Mouse (Mus musculus) kidney, embryonic 14.5 days (tissue): ENCODE measurements around the gene Krt80. TPM values are rescaled to one million over a fixed set of nuclear protein-coding genes. Genes with fewer than 3 reads are reported as not detected.

Source experiments
- ATAC-seq: fragments of 200-750 bp; cut with Nextera tagmentation; 2 replicates; pipeline ENCODE4 v1.8.0; 2017; ENCODE audit warnings: moderate number of reproducible peaks, mild to moderate bottlenecking, moderate TSS enrichment, moderate library complexity; ENCODE audit not compliant: low FRiP score, low TSS enrichment
- H3K27ac ChIP-seq: fragments of 300-500 bp; sonication (generic); 2 replicates; pipeline ENCODE4 v1.5.1; 2014; ENCODE audit warnings: low read depth, mild to moderate bottlenecking, low read length, moderate library complexity, mixed read lengths
- H3K27me3 ChIP-seq: fragments of 300-500 bp; sonication (generic); 2 replicates; pipeline ENCODE4 v1.6.1; 2014; ENCODE audit warnings: mild to moderate bottlenecking, low read length; ENCODE audit not compliant: control insufficient read depth, insufficient read depth
- H3K36me3 ChIP-seq: fragments of 300-500 bp; sonication (generic); 2 replicates; pipeline ENCODE4 v1.6.1; 2014; ENCODE audit warnings: low read length, mixed read lengths; ENCODE audit not compliant: control insufficient read depth, insufficient read depth
- H3K4me1 ChIP-seq: fragments of 300-500 bp; sonication (generic); 2 replicates; pipeline ENCODE4 v1.6.1; 2014; ENCODE audit warnings: low read length, mixed read lengths; ENCODE audit not compliant: control insufficient read depth, insufficient read depth
- H3K4me2 ChIP-seq: fragments of 300-500 bp; sonication (generic); replicated peaks from 2 replicates; pipeline ENCODE4 v1.6.1; 2014; ENCODE audit warnings: low read depth, mild to moderate bottlenecking, low read length
- H3K4me3 ChIP-seq: fragments of 300-500 bp; sonication (generic); 2 replicates; pipeline ENCODE4 v1.5.1; 2014; ENCODE audit warnings: mild to moderate bottlenecking, low read length
- H3K9ac ChIP-seq: fragments of 300-500 bp; sonication (generic); 2 replicates; pipeline ENCODE4 v1.6.1; 2014; ENCODE audit warnings: low read depth, mild to moderate bottlenecking, low read length, moderate library complexity
- H3K9me3 ChIP-seq: fragments of 300-500 bp; sonication (generic); 2 replicates; pipeline ENCODE4 v1.6.1; 2016; ENCODE audit warnings: low read length; ENCODE audit not compliant: control insufficient read depth
- WGBS: fragments of 180-500 bp; shearing (Covaris S2); extraction: QIAGEN DNeasy Blood & Tissue Kit; methylation state at CpG from one replicate; pipeline ENCODE4 v1.1.7; 2014; 5-methylcytosine and 5-hydroxymethylcytosine counted together
- polyA plus RNA-seq: library from polyadenylated mRNA; unstranded; fragments of >200 nt; fragmentation: Nextera tagmentation; extraction: Ambion mirVana; gene quantifications from 2 replicates; pipeline ENCODE4 v1.2.1, GENCODE M21; 2014

The Krt80 gene
- 2.4 and 3.6 TPM in 2 replicates for polyA plus RNA-seq

DNA sequence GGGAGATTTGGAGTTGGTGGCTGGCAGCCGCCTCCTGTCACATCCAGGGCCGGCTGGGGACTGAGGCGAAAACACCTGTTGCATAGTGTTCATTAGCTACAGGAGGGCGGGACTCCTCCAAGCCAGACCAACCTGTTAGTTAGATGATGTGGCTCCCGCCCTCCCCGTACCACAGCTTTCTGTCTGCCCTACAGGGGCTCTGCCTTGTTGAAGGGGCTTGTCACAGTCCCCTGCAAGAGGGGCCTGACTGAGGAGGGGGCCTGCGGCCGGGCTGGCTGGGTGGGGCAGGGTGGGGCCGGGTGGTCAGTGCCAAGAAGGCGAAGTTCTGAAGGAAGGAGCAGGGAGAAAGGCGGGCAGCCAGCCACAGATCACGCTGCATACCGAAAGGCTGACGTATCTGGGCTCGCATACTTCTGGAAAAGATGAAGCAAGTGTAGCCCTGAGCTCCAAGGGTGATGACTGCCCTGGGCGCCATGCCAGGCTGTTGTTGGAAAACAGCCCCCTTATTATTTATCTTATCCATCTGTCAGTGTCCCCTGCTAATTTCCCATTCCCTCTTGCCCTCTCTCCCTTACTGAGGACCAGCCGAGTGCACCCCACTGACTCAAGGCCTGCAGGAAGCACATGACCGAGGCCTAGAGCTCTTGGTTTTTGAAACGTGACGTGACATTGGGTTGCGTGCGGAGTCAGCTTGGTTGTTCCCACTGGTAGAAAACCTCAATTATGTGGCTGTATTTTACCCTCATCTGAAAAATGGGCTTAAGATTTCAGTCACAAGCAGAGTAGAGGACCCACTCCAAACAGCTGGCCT, at the start of gene Krt80:
Gene Krt80, minus strand, starts transcription at position 62 of the 811 bp plus-strand sequence.
- Histone ChIP-seq H3K9me3 (no peaks in the 10 kb centered on the region), H3K9ac (0 out of 2 replicates have a peak within 1 kb of the TSS, but pooled peaks have one; percentile 4), H3K27ac (peak within 1 kb of the TSS; percentile 47; the same call in 1 of the 2 replicates), H3K36me3 (no peaks in the 10 kb centered on the region), H3K27me3 (no peaks in the 10 kb centered on the region), H3K4me2 (no peak within 1 kb of the TSS; the same call in 1 of the 2 replicates), H3K4me1 (peaks cover 17% of the 10 kb centered on the region), H3K4me3 (no peak within 1 kb of the TSS)
- WGBS, result 57% methylated on average over 22 of the region's 22 CpGs
- peak; percentile 26; the same call in 1 of the 2 replicates for ATAC-seq

DNA sequence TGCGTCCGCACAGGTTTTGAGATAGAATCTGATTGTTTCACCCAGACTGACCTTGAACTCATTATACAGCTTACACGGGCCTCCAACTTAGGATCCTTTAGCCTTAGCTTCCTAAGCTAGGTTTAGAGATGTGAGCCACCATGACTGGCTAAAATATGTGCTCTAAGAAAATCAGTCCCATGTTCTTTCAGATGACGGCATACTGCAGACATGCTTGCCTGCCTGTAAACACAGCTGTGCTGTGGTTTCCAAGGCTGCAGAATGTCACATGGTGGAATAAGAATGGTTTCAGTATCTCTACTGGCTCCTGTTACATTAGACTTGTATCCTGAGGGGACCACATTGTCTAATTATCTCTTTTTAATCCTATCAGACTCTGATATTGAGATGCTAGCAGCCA, 49.0 kb upstream of the Krt80 start:
- no peaks in the 10 kb centered on the region for H3K36me3 ChIP-seq
- H3K4me2 ChIP-seq, result no peak overlapping the region
- ATAC-seq, result no peak
- WGBS, result 81% methylated on average over 4 of the region's 4 CpGs
- H3K9me3 ChIP-seq, result no peaks in the 10 kb centered on the region
- H3K27me3 ChIP-seq, result no peaks in the 10 kb centered on the region
- no peak overlapping the region for H3K9ac ChIP-seq
- no peak overlapping the region for H3K4me3 ChIP-seq
- no peak overlapping the region for H3K27ac ChIP-seq
- no peaks in the 10 kb centered on the region for H3K4me1 ChIP-seq

DNA sequence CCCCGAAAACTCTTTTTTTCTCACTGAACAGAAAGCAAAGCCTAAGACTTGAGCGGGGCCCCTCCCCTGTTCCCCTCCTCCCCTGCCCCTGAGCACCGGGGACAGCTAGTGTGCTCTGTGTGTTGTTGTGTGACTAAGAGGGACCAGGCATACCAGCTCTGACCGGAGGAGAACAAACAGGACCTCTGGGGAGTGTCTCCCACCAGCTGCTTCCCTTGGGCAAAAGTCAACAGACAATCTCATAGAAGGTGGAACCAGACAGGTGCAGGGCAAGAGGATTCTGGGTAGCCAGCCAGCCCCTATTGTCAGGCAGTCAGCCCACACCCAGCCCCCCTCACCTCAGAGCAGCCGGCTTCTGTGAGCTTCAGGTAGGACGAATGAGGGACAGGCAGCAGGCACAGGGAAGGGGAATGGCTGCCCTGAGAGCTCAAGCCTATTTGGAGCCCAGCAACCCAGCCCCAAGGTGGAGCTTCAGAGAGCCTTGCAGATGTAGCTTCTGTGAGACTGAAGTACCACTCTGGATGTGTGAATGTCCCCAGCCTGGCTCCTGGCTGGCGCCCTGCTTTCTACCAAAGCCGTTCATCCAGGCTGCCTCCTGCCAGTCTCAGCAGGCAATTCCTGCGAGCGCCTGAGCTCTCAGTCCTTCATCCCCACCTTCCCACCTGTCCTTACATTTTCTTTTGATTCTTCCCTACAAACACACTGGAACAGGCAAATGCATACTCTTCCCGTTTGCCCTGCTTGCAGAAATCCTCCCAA, 45.0 kb upstream of the Krt80 start:
- 54% methylated on average over 11 of the region's 11 CpGs for WGBS
- no peak overlapping the region for H3K4me3 ChIP-seq
- no peak overlapping the region for H3K9ac ChIP-seq
- no peaks in the 10 kb centered on the region for H3K4me1 ChIP-seq
- no peaks in the 10 kb centered on the region for H3K9me3 ChIP-seq
- H3K27ac ChIP-seq, result no peak overlapping the region
- ATAC-seq, result no peak
- H3K27me3 ChIP-seq, result peaks cover 6% of the 10 kb centered on the region
- H3K36me3 ChIP-seq, result no peaks in the 10 kb centered on the region
- no peak overlapping the region for H3K4me2 ChIP-seq

- peaks cover 6% of the 10 kb centered on the region for H3K27me3 ChIP-seq
- no peaks in the 10 kb centered on the region for H3K4me1 ChIP-seq
- WGBS, result 30% methylated on average over 7 of the region's 7 CpGs
- H3K27ac ChIP-seq, result no peak overlapping the region
- no peaks in the 10 kb centered on the region for H3K9me3 ChIP-seq
- H3K9ac ChIP-seq, result no peak overlapping the region
- no peak overlapping the region for H3K4me3 ChIP-seq
- H3K4me2 ChIP-seq, result no peak overlapping the region
- no peaks in the 10 kb centered on the region for H3K36me3 ChIP-seq
- ATAC-seq, result no peak
These were observed 44.1 kb upstream of the Krt80 start for GRCm38 (mm10) chr15:101413916-101414635.

GRCm38 (mm10) chr15:101412188-101412587, 42.2 kb upstream of the Krt80 start:
- H3K4me1 ChIP-seq, result no peaks in the 10 kb centered on the region
- peak overlapping the region; percentile 21 for H3K4me3 ChIP-seq
- no peaks in the 10 kb centered on the region for H3K36me3 ChIP-seq
- peak overlapping the region; percentile 47 for H3K9ac ChIP-seq
- WGBS, result 15% methylated on average over 31 of the region's 31 CpGs
- H3K27me3 ChIP-seq, result peaks cover 6% of the 10 kb centered on the region
- no peaks in the 10 kb centered on the region for H3K9me3 ChIP-seq
- H3K4me2 ChIP-seq, result peak overlapping the region; percentile 37
- H3K27ac ChIP-seq, result peak overlapping the region; percentile 62; the same call in 1 of the 2 replicates
- ATAC-seq, result peak; percentile 48

DNA sequence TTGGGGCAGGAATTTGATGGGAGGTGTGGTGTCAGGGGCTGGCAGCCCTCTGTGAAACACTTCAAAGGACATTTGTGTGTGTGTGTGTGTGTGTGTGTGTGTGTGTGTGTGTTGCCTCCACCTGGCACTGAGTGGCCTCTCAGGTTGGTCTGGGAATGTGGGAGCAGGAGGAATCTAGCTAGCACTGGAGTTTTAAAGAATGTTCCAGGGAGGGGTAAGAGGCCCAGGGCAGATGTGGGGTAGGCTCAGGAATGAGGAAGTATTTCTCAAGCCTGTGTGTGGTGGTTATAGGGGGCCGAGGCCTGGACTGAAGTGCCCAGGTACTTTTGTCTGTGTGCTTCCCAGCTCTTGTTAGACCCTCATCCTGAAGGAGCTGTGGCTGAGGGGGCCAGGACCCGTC, 40.8 kb upstream of the Krt80 start, which contains the start of gene Krt7:
Gene Krt7, plus strand, starts transcription at position 269 of the 400 bp plus-strand sequence.
- no peak for ATAC-seq
- 42% methylated on average over 2 of the region's 2 CpGs for WGBS
- Histone ChIP-seq H3K4me2 (peak within 1 kb of the TSS; percentile 37; the same call in 1 of the 2 replicates), H3K36me3 (no peaks in the 10 kb centered on the region), H3K27me3 (peaks cover 6% of the 10 kb centered on the region), H3K9me3 (no peaks in the 10 kb centered on the region), H3K4me3 (no peak within 1 kb of the TSS; the same call in 1 of the 2 replicates), H3K9ac (peak within 1 kb of the TSS; percentile 47), H3K27ac (peak within 1 kb of the TSS; percentile 62), H3K4me1 (no peaks in the 10 kb centered on the region)

DNA sequence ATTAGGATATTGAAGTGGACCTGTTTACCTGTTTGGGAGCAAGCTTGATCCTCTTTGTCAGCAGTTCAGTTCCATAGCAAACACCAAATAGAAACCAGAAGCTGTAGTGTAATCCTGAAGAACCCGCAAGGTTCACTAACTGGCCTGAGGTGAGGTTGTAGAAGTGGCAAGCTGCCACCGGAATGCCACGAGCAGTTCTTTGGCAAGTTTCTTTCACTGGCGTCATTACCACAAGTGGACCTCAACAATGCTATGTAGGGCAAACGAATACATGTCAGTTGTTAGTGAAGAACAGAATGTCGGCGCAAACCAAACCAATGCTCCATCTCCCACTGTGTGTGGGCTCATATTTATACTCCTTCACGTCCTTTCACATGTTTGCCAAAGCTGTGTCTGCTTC, 28.3 kb upstream of the Krt80 start:
- Histone ChIP-seq H3K4me3 (no peak overlapping the region), H3K36me3 (no peaks in the 10 kb centered on the region), H3K4me2 (no peak overlapping the region), H3K9me3 (no peaks in the 10 kb centered on the region), H3K4me1 (peaks cover 8% of the 10 kb centered on the region; the same call in 1 of the 2 replicates), H3K27me3 (no peaks in the 10 kb centered on the region; the same call in 1 of the 2 replicates), H3K9ac (no peak overlapping the region), H3K27ac (no peak overlapping the region)
- WGBS, result 84% methylated on average over 8 of the region's 8 CpGs
- ATAC-seq, result no peak

DNA sequence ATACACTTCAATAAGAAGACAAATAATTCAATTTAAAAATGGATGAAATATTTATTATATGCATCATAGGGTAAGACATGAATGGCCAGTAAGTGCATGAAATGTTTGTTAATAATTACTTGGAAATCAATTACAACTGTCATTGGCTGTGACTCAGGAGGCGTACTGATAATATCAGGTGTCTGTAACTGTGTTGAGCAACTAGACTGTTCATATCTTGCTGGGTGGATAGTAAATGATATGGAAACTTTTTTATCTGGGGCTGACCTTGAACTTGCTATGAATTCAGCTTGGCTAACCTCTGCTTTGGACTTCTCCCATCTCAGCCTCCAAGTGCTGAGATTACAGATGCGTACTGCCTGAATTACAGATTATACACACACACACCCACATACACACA, 27.7 kb upstream of the Krt80 start:
- Histone ChIP-seq H3K4me2 (no peak overlapping the region), H3K27me3 (no peaks in the 10 kb centered on the region; the same call in 1 of the 2 replicates), H3K9me3 (no peaks in the 10 kb centered on the region), H3K27ac (no peak overlapping the region), H3K4me1 (peaks cover 8% of the 10 kb centered on the region; the same call in 1 of the 2 replicates), H3K36me3 (no peaks in the 10 kb centered on the region), H3K9ac (no peak overlapping the region), H3K4me3 (no peak overlapping the region)
- WGBS, result 85% methylated on average over 2 of the region's 2 CpGs
- no peak for ATAC-seq
